Mouse (Mus musculus) ZHBTc4 (cell line): ENCODE data around the gene Maml2.

ENCODE experiments used
- DNase-seq: peaks from one replicate; pipeline ENCODE4 v3.0.0-alpha.2; 2011; ENCODE audit warnings: low read depth, low spot score

Maml2 gene

GRCm38 (mm10) chr9:13535803-13536202 lies 238.0 kb downstream of the Maml2 start:
- DNase-seq = no peak

GRCm38 (mm10) chr9:13536419-13537261 lies 238.9 kb downstream of the Maml2 start:
- no peak for DNase-seq

GRCm38 (mm10) chr9:13538200-13538599 lies 240.4 kb downstream of the Maml2 start:
- no peak for DNase-seq

GRCm38 (mm10) chr9:13539535-13539934 lies 241.8 kb downstream of the Maml2 start:
- DNase-seq = no peak

- no peak for DNase-seq
Observed at GRCm38 (mm10) chr9:13540227-13540626, 242.5 kb downstream of the Maml2 start.

GRCm38 (mm10) chr9:13540781-13541180 lies 243.0 kb downstream of the Maml2 start:
- peak; percentile 32 for DNase-seq

GRCm38 (mm10) chr9:13543167-13543566 lies 245.4 kb downstream of the Maml2 start:
- no peak for DNase-seq

GRCm38 (mm10) chr9:13544133-13544532 lies 246.4 kb downstream of the Maml2 start:
- no peak for DNase-seq

GRCm38 (mm10) chr9:13545726-13546125 lies 248.0 kb downstream of the Maml2 start:
- no peak for DNase-seq

- DNase-seq = no peak
Observed at GRCm38 (mm10) chr9:13549911-13550310, 252.2 kb downstream of the Maml2 start.

- no peak for DNase-seq
Observed at GRCm38 (mm10) chr9:13552380-13553052, 254.8 kb downstream of the Maml2 start.

- DNase-seq = no peak
Observed at GRCm38 (mm10) chr9:13554773-13555172, 257.0 kb downstream of the Maml2 start.

- DNase-seq = no peak
Observed at GRCm38 (mm10) chr9:13555973-13556481, 258.3 kb downstream of the Maml2 start.

- no peak for DNase-seq
Observed at GRCm38 (mm10) chr9:13556696-13557095, 258.9 kb downstream of the Maml2 start.

- no peak for DNase-seq
Observed at GRCm38 (mm10) chr9:13558811-13559372, 261.1 kb downstream of the Maml2 start.

- DNase-seq = peak; percentile 48
Observed at GRCm38 (mm10) chr9:13560651-13561050, 262.9 kb downstream of the Maml2 start.

GRCm38 (mm10) chr9:13561335-13561734 lies 263.6 kb downstream of the Maml2 start:
- no peak for DNase-seq

- DNase-seq = no peak
Observed at GRCm38 (mm10) chr9:13563475-13564414, 266.0 kb downstream of the Maml2 start.

GRCm38 (mm10) chr9:13565343-13566019 lies 267.7 kb downstream of the Maml2 start:
- DNase-seq = no peak

GRCm38 (mm10) chr9:13566154-13566885 lies 268.6 kb downstream of the Maml2 start:
- DNase-seq = no peak
